Mouse (Mus musculus): Measurements from ENCODE around the gene Inha.

Gene Inha

DNA sequence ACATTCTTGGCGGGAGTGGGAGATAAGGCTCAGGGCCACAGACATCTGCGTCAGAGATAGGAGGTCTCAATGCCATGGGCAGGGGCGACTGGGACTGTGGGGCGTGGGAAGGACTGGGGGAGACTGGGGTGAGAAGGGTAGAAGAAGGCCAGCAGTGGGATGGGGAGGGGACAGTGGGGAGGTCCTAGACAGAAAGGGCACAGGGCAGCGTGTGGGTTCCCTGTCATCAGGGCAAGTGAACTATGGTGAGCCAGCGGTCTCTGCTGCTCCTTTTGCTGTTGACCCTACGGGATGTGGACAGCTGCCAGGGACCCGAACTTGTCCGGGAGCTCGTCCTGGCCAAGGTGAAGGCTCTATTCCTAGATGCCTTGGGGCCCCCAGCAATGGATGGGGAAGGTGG is at the start of gene Inha:
TSS of gene Inha (plus strand) at position 72 of the 400 bp plus-strand sequence.
- no peak for DNase-seq

DNA sequence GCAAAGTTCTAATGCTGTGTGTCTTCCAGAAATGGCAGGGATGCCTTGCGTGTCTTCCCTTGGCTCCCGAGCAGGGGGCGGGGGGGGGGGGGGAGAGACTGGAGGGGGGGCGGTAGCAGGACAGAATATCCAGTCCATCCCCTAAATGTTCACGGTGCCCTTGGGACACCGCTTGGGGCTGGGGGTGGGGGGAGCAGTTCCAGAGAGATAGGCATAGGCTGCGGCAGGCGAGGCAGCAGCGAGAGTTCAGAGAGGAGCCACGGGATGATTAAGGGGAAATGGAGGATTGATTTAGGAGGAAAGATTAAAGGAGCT is 49.2 kb upstream of the Inha start:
- no peak for DNase-seq

DNA sequence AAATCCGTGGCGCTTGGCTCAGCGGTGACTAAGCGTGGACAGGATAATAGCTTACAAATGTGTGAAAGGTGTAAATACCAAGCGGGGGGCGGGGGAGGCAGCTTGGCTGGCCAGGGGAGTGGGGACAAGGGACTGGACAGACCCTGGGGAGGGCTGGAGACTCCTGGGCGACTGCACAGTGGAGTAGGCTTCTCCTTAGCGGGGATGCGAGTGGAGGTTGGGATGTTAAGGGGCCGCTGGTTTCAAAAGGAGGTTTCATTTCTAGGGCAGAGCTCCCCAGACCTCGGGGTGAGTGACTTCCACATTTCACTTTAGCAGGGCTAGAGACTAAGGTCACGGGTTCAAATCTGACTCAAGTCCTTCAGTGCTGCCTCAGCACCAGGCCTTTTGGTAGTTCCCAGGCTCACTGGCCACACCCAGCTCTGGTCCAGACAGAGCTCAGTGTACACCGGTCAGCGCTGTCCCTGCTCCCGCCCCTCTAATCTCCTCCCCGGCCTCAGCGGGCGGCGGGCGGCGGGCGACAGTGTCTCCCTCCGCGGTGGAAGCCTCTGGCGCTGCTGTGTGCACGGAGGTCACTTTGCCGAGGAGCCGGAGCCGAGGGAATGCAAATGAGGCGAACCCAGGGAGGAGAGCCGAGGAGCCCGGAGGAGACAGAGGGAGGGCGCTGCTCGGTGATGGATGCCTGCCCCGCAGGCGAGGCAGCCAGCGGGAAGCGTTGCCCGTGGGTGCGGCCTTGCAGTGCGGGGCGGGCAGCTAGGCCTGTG is 48.7 kb upstream of the Inha start:
- DNase-seq: peak; percentile 72

DNA sequence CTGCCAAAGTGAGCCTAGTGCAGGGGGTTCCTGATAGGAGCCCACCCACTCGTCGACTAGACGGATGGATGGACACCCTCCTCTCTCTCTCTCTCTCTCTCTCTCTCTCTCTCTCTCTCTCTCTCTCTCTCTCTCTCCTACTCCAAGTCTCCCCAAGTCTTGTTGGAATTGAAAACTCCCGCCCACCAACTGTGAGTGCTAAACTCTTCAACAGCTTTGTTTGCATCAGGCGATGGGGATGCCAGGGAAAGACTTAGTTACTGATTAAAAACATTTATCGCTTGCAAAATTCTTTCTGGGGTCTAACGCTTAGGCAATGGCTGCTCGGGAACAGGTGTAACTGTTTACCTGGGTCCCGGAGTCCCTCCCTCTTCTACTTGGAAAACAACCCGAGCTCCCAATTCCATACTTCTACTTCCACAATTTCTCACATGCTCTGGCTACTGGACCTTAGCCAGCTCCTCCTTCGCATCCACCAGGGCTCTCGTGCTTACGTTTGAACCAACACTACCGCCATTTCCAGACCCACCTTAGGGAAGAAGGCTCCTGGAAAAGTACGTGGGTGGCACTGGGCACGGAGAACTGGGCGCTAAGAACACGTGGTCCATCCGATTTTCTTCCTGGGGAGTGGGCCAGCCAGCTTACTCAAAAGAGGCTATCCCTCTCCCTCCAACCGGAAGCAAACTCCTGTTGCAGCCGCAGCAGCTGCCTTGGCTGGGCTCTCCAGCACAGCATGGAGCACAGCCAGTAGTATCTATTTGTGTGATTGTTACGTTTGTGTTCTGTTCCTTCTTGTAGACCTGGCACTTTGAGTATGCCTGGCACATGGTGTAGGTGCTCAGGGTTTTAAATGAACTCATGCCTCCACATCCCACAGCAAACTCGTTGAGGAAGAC is 47.8 kb upstream of the Inha start:
- peak; percentile 82 for DNase-seq

DNA sequence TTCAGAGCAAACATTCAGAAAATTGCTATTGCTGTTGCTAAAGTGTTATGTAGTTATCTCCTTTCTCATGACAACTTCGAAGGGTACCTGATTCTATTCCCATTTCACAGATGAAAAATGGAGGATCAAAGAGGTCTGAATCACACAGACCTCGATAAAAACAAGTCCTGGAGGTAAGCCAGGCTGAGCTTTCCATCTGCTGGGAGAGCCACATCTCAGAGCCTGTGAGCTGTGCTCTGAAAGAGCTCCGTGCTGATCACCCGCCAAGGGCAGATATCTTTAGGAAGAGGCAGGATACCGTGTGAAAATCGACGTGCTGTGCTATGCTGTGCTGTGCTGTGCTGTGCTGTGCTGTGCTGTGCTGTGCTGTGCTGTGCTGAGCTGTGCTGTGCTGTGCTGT is 46.6 kb upstream of the Inha start:
- DNase-seq: no peak

DNA sequence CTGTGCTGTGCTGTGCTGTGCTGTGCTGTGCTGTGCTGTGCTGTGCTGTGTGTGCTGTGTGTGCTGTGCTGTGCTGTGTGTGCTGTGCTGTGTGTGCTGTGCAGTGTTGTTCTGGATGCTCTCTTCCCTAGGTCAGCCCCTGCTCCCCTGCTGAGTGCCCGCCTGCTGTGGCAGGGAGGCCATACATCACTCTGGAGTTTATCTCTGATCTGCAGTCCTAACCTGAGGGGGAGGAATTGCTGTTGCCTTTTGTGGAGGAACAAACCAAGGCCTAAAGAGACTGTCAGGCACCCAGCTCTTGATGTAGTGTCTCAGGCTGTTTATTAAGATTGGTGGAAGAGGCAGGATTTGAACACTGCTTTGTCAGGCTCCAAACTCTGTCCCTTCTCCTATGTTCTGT is 44.2 kb upstream of the Inha start:
- no peak for DNase-seq

DNA sequence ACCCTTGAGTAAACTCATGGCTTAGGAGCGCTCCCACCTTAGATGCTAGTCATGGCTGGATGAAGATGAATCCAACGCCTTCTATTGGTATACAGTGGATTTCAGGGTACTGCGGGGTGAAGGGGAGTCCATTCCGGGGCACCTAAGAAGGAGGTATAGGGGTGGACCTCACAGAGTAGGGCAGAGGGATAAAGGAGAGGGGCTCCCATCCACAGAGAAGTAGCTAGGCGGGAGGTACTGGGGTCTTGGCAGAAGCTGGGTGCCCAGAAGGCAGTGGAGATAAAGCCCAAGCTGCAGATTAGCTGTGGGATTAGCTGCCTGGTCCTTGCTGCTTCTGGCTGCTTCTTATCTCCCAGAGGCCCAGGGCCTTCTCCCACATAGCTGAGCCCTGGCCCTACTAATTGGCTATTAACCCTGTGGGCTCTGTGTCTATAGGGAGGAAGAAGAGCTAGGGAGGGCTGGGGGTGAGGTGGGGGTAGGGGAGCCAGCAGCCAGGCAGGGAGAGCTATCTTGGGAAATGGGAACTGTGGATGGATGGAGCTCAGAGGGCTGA is 43.1 kb upstream of the Inha start:
- no peak for DNase-seq

DNA sequence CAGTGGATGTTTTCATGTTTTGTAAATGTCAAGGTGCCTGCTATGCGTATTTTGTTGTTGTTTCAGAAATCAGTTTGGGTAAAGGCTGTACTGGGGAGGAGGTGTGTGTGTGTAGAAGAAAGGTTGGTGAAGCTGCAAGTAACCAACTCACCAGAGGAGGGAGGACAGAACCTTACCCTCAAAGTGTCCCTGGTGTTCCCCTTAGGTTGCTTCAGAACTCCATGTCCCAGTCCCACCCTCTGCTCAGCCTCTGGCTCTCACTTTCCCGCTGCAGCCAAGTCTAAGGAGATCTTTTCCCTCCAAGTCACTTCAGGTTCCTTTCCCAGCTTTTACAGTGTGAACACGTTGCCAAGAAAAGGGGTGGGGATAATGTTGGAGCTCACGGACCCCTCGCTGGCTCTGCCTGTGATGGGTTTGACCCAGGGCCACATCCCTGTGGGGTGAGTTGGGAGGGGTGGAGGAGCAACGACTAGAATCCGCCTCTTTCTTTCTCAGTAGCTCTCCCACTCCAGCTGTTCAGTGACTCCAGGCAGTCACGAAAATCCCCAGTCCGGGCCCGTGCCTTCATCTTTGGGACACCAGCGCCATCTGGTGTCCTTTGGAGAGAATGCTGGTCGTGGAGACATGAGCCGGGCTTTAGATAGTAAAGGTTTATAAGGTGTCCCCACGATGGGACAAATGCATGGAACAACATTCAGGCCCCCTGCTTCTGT is 39.5 kb upstream of the Inha start:
- peak; percentile 81 for DNase-seq

DNA sequence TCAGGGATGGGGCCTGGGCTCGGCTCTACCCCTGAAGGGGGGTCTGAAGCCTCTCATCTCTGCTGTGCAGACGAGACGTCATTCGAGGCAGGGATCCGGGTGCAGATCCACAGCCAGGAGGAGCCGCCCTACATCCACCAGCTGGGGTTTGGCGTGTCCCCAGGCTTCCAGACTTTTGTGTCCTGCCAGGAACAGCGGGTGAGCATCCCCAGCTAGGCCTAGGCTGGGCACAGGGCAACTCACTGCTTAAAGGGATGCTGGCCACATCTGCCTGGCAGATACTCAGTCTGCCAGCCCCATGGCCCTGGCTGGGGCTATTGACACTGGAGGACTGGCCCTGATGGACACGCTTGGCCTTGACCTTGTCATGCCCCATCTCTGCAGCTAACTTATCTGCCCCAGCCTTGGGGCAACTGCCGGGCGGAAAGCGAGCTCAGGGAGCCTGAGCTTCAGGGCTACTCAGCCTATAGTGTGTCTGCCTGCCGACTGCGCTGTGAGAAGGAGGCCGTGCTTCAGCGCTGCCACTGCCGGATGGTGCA is 37.5 kb upstream of the Inha start:
- no peak for DNase-seq

DNA sequence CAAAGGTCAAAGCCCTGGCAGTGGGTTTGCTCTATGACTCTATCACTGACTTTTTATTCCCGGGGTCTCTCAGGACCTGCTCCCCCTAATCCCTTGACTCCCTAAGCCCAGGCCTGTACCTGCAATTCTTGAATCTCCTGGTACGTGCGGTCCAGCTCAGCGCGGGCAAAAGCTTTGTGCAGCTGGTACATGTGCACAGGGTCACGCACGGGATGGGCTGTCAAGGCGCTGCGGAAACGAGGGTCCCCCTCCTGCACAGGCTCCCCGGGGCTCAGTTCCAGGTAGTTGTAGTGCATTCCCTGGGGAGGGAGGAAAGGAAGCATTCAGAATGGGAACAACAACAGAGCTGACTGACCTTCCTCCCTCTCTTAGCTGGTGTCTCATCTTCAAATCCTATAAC is 30.4 kb upstream of the Inha start:
- no peak for DNase-seq

DNA sequence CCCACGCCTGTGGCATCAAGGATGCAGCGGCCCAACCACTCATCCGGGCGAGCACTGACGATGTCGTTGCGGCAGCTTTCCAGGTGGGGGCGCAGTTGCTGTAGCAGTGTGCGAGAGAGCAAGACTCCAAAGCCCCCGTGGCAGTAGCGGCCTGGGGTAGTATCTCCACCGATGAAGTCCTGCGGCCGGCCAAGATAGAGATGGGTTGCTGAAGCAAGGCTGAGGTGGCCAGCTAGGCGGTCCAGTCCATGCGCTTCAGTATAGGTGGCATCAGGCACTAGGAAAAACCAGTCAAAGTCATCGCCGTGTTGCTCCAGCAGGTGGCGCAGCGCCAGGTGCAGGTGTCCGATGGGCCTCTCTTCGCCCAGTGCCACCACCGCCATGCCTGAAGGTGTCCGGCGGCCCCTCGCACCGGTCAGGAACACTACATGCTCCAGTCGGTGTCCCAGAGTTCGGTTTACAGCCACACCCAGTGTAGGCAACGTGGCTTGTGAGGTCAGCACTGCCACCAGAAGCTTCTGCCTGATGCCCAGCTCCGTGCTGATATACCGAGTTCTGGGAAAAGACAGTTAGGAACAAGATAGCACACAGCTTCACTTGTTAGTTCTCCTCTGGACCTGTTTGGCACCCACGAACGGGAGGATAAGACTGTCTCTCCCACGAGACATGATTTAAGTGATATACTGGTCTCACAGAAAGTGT is 29.5 kb upstream of the Inha start:
- DNase-seq: peak; percentile 85

DNA sequence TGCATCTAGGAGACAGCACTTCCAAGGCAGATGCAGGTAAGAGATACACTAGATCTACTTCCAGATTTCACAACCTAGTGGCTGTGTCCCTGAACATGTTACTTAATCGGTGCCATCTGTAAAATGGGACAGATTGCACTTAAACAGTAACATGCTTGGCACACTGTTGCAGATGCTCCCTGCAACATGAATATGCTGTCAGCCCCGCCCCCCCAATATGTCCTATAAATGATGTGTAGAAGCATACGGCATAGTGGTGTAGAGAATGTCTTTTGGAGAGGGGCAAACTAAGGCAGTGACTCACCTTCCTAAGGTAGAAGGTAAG is 28.9 kb upstream of the Inha start:
- no peak for DNase-seq

DNA sequence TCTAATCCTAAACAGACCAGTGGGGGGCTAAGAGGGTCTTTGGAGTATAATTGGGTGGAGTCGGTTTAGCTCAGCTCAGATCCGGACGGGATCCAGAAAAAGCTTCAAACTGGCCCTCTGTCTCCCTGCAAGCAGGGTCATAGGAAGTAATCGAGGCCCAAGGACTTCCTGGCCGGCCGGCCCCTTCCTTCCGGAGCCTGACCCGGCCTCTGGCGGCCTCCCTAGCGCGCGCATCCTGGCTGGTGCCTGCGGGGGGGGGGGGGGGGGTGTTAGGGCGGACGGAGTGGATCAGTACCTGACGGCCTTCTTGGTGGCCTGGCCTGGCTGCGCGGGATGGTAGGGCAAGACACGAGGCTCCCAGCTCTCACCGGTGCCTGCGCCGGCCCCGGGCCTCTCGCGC is 28.4 kb upstream of the Inha start:
- DNase-seq: no peak

DNA sequence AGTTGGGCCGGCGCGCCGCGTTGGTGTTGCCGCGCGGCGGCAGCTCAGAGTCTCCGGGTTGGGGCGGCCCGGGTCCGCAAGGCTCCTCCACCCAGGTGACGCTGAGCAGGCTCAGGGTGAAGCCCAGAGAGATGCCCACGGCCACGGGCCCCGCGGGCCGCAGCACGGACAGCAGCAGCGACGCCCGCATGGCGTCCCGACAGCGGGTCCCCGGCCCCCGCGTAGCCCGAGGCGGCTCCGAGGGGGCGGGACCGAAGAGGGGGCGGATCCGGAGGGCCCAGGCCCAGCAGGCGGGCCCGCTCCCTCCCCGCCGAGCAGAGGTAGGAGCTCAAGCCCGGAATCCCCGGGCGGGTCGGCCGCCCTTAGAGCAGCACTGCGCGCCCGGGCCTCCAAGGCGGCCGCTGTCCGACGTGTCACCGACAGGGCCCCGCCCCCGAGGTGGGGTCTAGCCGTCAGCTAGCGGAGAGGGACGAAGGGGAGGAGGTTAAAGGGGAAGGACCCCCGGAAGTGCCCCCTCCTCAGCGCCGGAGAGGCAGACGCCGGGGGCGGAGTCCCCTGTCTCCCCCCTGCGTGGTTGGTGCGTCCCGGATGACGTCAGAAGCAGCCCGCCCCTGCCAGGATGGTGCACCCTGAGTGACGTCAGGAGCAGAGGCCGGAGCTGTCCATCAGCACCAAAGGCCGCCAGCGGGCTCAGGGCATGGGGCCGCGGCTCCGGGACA is 27.8 kb upstream of the Inha start, which contains the start of the genes Chpf and Tmem198:
TSS of gene Chpf (minus strand) at position 392 of the 719 bp plus-strand sequence.
TSS of gene Tmem198 (plus strand) at position 617 of the 719 bp plus-strand sequence.
- DNase-seq: peak; percentile 97

DNA sequence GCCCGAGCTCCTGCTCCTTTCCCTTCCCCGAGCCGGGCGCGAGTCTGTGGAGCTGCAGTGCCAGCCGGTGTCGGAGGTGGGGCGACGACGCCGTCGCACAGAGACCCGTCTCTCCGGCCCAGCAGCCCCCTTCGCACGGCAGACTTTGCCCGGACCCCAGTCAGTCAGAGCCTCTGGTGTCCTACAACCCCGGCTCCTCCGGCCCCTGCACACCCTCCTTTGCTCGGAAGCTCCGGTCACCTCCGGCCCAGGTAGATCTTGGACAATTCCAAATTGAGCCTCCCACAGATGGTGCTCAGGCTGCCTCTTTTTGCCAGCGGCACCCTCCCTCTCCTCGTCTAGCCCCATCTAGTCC is 27.3 kb upstream of the Inha start:
- DNase-seq: no peak

DNA sequence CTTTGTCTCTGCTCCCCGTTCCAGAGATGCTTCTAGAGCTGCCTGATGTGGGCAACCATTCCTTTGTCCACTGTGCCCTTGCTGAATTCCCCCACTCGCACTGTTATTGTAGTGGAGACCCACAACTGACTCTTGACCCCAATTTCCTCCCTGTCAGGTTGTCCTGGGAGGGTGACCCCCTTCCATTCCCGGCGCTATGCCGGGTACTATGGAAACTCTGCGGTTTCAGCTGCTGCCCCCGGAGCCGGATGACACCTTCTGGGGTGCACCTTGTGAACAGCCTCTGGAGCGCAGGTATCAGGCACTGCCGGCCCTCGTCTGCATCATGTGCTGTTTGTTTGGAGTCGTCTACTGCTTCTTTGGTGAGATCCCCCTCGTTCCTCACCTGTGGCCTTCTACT is 26.8 kb upstream of the Inha start:
- no peak for DNase-seq

DNA sequence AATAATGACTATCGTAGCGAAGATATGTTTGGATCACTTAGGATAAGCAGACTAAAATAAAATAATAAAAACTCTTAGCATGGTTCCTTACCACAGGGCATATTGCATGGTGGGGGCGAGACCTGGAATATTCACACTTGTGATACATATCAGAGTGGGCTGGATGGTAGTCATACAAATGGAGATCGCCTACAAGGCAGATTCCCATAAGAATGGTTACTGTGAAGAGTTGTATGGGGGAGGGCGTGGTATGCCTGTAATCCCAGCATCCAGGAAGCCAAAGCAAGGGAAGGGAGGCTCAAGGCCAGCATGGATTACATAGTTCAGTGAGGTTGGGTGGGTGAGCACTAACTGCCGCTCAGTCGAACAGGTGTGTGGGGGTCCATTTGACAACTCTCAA is 26.1 kb upstream of the Inha start:
- no peak for DNase-seq

DNA sequence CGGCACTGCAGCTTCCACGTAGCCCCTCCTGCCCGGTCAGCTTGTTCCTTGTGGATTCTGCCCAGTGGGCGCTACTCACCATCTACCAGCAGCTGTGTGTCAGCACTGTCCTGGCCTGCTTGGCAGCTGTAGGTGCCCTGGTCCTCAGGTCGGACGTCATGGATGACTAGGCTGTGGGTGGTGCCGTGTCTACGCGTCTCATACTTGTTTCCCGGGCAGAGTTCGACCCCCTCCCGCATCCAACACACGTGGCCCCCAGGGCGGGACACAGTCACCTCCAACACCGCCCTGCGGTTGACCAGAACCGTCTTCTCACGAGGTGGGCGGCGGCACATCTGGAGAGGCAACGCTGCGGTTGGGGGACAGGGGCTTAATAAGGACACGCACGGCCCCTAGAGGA is 20.3 kb upstream of the Inha start:
- no peak for DNase-seq

DNA sequence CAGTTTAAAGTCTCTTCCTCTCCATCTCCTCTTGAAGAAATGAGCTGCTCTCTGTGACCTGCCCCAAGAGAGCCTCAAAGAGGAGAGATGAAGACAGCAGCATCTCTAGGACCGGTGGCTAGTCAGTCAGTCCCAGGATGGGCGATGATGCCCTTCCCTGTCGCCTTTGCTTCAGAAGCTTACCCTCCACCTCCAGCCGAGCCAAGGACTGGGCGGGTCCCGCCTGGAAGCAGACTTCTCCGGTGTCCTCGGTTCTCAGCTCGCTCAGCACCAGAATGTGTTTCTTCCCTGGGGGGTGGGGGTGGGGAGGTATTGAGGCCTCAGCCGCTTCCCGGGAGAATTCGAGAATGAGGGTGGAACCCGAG is 19.9 kb upstream of the Inha start:
- DNase-seq: no peak

DNA sequence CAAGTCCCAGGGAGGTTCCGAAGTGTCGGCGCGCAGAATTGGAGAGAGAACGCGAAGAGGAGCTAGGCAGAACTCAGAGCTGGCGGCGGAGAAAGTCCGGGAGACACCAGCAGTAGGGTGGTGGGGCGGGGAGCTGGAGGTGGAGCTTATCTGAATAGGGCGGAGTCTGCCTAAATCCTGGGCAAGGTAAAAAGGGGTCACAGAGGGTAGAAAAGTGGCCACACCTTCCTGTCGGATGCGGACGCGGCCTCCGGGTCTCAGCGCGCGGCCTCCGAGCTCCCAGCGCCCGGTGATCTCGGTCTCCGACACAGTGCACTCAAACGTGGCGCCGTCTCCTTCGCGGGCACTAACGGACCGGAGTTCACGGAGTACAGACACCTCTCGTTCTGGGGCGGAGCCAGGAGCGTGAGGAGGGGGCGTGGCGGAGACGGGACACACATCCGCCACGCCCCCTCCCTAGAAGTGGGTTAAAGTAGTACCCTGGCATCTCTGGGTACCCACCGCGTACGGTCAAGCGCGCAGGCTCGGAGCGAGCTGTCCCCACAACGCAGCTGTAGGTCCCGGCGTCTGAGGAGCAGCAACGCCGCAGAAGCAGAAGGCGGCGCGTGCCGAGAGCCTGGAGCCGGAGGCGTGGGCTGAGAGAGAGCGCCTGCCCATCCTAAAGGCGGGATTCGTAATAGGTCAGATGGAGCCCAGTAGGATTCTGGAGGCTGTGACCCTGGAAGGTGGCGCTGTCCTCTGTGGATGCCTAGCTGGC is 19.3 kb upstream of the Inha start:
- DNase-seq: peak; percentile 68
